Mouse (Mus musculus) heart, embryonic 15.5 days (tissue): Measurements from ENCODE around the gene Pla2g2d. TPM values are rescaled to one million over a fixed set of nuclear protein-coding genes. Genes with fewer than 3 reads are reported as not detected.
A peak's percentile ranks its signal among the peaks of the same experiment; 100 is the strongest.

Experiments
- ATAC-seq: fragments of 200-750 bp; cut with Nextera tagmentation; replicated peaks from 2 replicates; pipeline ENCODE4 v1.8.0; 2017; ENCODE audit warnings: low read depth, moderate TSS enrichment; ENCODE audit not compliant: insufficient number of reproducible peaks, insufficient read depth, low FRiP score
- H3K27ac ChIP-seq: fragments of 300-500 bp; sonication (generic); 2 replicates; pipeline ENCODE4 v1.5.1; 2015; ENCODE audit warnings: mild to moderate bottlenecking, inconsistent platforms
- H3K27me3 ChIP-seq: fragments of 300-500 bp; sonication (generic); 2 replicates; pipeline ENCODE4 v1.6.1; 2015; ENCODE audit warnings: inconsistent platforms
- H3K36me3 ChIP-seq: fragments of 300-500 bp; sonication (generic); 2 replicates; pipeline ENCODE4 v1.6.1; 2015; ENCODE audit warnings: mild to moderate bottlenecking, inconsistent platforms
- H3K4me1 ChIP-seq: fragments of 300-500 bp; sonication (generic); replicated peaks from 2 replicates; pipeline ENCODE4 v1.6.1; 2015; ENCODE audit warnings: inconsistent platforms
- H3K4me2 ChIP-seq: fragments of 300-500 bp; sonication (generic); 2 replicates; pipeline ENCODE4 v1.6.1; 2015; ENCODE audit warnings: inconsistent platforms, mild to moderate bottlenecking, moderate library complexity
- H3K4me3 ChIP-seq: fragments of 300-500 bp; sonication (generic); 2 replicates; pipeline ENCODE4 v1.5.1; 2015; ENCODE audit warnings: mild to moderate bottlenecking, inconsistent platforms
- H3K9ac ChIP-seq: fragments of 300-500 bp; sonication (generic); 2 replicates; pipeline ENCODE4 v1.6.1; 2015; ENCODE audit warnings: mild to moderate bottlenecking, inconsistent platforms
- H3K9me3 ChIP-seq: fragments of 300-500 bp; sonication (generic); replicated peaks from 2 replicates; pipeline ENCODE4 v1.6.1; 2016; ENCODE audit warnings: inconsistent platforms
- WGBS: fragments of 180-500 bp; shearing (Covaris S2); methylation state at CpG from one replicate; pipeline ENCODE4 v1.1.7; 2015; ENCODE audit warnings: mixed read lengths; 5-methylcytosine and 5-hydroxymethylcytosine counted together
- polyA plus RNA-seq: library from polyadenylated mRNA; unstranded; fragments of >200 nt; fragmentation: Nextera tagmentation; extraction: Ambion mirVana; gene quantifications from 2 replicates; pipeline ENCODE4 v1.2.1, GENCODE M21; 2015

The Pla2g2d gene
- polyA plus RNA-seq, 1 experiment from 2014 or later: not detected

DNA sequence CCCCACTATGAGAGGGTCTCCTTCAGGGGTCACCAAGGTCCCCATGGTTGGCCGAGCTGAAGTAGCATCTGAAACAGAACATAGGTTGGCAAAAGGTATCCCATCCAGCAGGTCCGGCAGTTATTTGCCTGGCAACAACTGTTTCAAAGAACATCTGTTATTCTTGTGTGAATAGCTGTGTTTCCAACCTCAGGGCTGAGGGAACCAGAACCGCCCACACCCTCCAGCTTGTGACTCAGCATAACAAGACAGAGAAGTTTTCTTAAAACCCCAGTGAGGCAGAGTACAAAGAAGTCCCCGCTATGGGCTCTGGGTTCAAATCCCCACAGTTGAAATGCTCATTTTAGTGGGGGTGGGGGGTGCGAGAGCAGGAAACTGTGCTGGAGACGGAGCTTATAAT is 6.6 kb downstream of the Pla2g2d start:
- H3K27me3 ChIP-seq: peaks cover 53% of the 10 kb centered on the region

DNA sequence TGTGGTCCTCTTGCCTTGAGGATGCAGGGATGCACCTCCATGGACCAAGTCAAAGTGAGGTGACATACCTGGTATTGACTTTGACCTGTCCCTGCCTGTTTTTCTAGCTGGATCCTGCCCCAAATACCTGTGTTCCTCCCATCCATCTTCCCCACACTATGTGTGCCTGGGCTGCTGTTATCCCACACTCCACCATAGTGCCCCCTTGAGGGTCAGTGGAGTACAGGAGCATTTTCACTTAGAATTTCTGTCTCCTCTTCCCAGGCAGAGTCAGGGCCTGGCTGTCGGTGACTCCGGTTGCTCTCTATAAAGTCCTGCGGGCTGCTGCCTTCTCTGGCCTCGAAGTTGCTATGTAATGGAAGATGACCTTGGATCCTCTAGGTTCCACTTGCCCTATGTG is 10.2 kb downstream of the Pla2g2d start:
- Histone ChIP-seq H3K9ac (no peak overlapping the region), H3K27me3 (peaks cover 42% of the 10 kb centered on the region), H3K27ac (no peak overlapping the region), H3K4me3 (no peak overlapping the region), H3K4me2 (no peak overlapping the region), H3K4me1 (0 out of 2 replicates have a peak, but pooled peaks cover 2% of the 10 kb centered on the region), H3K36me3 (no peaks in the 10 kb centered on the region), H3K9me3 (no peaks in the 10 kb centered on the region)
- 52% methylated on average over 4 of the region's 4 CpGs for WGBS
- ATAC-seq: no peak

More for the DNA sequence above, 6.6 kb downstream of the Pla2g2d start:
- no peak overlapping the region for H3K27ac ChIP-seq
- H3K9me3 ChIP-seq: no peaks in the 10 kb centered on the region
- 0 out of 2 replicates have a peak, but pooled peaks cover 2% of the 10 kb centered on the region for H3K4me1 ChIP-seq
- H3K4me2 ChIP-seq: no peak overlapping the region
- no peak overlapping the region for H3K4me3 ChIP-seq
- no peak for ATAC-seq
- no peaks in the 10 kb centered on the region for H3K36me3 ChIP-seq
- WGBS: 73% methylated on average over 6 of the region's 6 CpGs
- H3K9ac ChIP-seq: no peak overlapping the region

DNA sequence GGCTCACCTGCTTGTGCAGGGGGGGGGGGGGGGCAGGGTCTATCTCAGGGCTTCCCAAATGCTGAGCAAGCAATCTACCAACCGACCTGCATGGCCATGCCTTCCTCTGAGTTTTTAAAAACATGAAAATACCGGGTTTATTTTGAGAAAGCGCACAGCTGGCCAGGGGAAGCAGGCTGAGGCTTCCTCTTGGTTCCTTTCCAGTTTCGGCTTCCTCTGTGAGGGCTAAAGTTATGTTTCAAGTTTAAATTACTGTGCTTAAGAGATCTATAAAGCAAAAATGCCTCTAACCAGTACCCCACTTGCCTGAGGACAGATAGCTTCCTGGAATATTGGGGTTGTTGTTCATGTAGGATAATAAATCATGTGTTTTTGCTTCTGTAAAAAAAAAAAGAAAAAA is 10.6 kb downstream of the Pla2g2d start:
- WGBS: 48% methylated on average over 4 of the region's 4 CpGs
- no peak overlapping the region for H3K4me2 ChIP-seq
- no peak overlapping the region for H3K9ac ChIP-seq
- H3K4me3 ChIP-seq: no peak overlapping the region
- H3K36me3 ChIP-seq: no peaks in the 10 kb centered on the region
- ATAC-seq: no peak
- H3K4me1 ChIP-seq: 0 out of 2 replicates have a peak, but pooled peaks cover 2% of the 10 kb centered on the region
- H3K9me3 ChIP-seq: no peaks in the 10 kb centered on the region
- no peak overlapping the region for H3K27ac ChIP-seq
- peaks cover 45% of the 10 kb centered on the region for H3K27me3 ChIP-seq

DNA sequence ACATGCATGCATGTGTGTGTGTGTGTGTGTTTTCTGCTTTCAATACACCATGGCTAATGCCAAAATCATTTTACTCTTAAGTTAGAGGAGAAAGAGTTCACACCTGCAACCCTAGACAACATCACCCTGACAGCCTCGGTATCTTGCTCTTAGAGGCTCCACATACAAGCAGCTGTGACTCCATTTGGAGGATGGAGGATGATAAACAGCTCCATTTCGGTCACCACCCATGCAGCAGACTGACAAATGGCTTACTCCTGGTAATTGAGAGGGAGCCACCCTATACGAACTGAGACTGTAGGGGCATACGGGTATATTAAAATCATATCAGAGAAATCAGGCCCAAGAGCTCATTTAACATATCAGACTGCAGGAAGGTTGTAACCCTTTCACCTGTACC is 12.8 kb downstream of the Pla2g2d start:
- no peak overlapping the region for H3K4me2 ChIP-seq
- peaks cover 43% of the 10 kb centered on the region for H3K27me3 ChIP-seq
- H3K9me3 ChIP-seq: no peaks in the 10 kb centered on the region
- H3K9ac ChIP-seq: no peak overlapping the region
- no peak overlapping the region for H3K27ac ChIP-seq
- 70% methylated on average over 4 of the region's 4 CpGs for WGBS
- ATAC-seq: no peak
- H3K4me3 ChIP-seq: no peak overlapping the region
- H3K36me3 ChIP-seq: no peaks in the 10 kb centered on the region
- H3K4me1 ChIP-seq: 0 out of 2 replicates have a peak, but pooled peaks cover 2% of the 10 kb centered on the region

DNA sequence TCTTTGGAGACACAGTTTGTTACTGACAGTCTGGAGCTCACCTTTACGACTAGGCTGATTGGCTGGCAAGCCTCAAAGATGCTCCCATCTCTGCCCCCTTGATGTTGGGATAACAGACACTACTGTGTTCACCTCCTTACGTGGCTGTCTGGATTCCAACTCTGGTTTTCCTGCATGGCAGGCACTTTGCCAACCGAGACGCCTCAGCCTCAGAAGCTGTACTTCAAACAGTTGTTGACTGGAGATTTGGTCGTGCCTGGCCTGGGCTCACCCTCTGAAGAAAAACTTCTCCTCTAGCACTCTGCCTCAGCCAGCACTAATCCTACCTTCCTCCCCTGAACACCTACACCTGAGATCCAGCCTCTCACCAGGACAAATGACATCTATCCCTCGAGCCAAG is 15.9 kb downstream of the Pla2g2d start:
- ATAC-seq: no peak
- Histone ChIP-seq H3K9ac (no peak overlapping the region), H3K4me1 (0 out of 2 replicates have a peak, but pooled peaks cover under 1% of the 10 kb centered on the region), H3K27me3 (peaks cover 36% of the 10 kb centered on the region), H3K9me3 (no peaks in the 10 kb centered on the region), H3K4me3 (no peak overlapping the region), H3K4me2 (no peak overlapping the region), H3K27ac (no peak overlapping the region), H3K36me3 (no peaks in the 10 kb centered on the region)
- WGBS: 46% methylated on average over 6 of the region's 6 CpGs

DNA sequence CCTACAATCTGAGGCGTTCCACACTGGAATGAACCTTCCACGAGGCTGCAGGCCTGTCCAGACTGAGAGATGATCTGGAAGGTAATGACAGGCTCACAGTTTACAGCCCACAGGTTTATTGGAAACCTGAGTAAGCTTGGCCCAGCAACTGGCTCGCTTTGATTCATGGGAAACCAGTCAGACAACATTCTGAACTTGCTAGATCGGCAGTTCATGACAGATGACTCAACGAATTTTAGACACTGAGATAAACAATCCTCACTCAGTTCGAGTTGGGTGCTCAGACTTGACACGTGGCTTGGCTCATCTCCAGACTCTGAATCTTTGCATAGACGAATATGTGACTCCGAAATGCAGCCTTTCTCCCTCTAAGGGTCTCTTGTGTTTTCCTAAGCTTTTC is 17.1 kb downstream of the Pla2g2d start:
- no peak for ATAC-seq
- H3K27ac ChIP-seq: no peak overlapping the region
- no peak overlapping the region for H3K9ac ChIP-seq
- no peaks in the 10 kb centered on the region for H3K36me3 ChIP-seq
- H3K27me3 ChIP-seq: peaks cover 29% of the 10 kb centered on the region
- H3K4me2 ChIP-seq: no peak overlapping the region
- H3K9me3 ChIP-seq: no peaks in the 10 kb centered on the region
- H3K4me1 ChIP-seq: 0 out of 2 replicates have a peak, but pooled peaks cover 2% of the 10 kb centered on the region
- WGBS: 35% methylated on average over 9 of the region's 9 CpGs
- H3K4me3 ChIP-seq: no peak overlapping the region

DNA sequence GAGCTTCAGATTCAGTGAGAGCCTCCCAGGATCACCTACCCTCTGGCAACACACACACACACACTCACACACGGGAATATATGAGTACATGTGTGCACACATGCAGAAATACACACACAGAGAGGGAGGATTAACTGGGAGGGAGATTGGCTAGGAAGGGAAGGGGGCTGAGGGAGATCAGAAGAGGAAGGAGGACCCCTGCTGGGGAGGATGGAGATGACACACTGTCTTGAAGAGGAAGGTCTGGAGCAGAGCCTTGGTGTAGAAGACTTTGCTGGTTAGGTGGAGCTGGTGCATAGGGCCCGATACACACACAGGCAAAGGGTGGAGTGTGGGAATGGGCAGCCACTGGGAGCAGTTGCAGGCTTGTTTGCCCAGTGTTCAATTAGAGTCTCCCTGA is 17.7 kb downstream of the Pla2g2d start:
- no peaks in the 10 kb centered on the region for H3K9me3 ChIP-seq
- no peak overlapping the region for H3K27ac ChIP-seq

DNA sequence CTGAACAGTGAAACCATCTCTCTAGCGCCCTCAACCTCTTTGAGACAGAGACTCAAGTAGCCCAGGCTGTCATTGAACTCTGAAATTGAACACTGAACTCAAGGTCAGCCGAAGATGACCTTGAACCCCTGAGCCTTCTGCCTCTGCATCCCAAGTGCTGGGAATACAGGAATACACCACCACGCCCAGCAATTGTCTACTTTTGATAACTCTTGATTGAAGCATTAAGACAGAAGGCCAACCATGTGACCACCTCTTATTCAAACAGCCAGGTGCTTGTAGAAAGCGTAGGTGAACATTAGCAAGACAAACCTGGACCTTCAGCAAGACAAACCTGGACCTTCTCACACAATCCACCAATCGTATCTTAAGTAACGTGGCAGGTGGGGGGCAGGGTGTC is 18.8 kb downstream of the Pla2g2d start:
- no peak overlapping the region for H3K4me3 ChIP-seq
- no peak overlapping the region for H3K27ac ChIP-seq
- H3K9me3 ChIP-seq: no peaks in the 10 kb centered on the region
- H3K4me2 ChIP-seq: no peak overlapping the region
- 0 out of 2 replicates have a peak, but pooled peaks cover 2% of the 10 kb centered on the region for H3K4me1 ChIP-seq
- no peaks in the 10 kb centered on the region for H3K36me3 ChIP-seq
- no peak for ATAC-seq
- WGBS: 83% methylated on average over 6 of the region's 6 CpGs
- peaks cover 21% of the 10 kb centered on the region for H3K27me3 ChIP-seq
- H3K9ac ChIP-seq: no peak overlapping the region

More for the DNA sequence above, 17.7 kb downstream of the Pla2g2d start:
- Histone ChIP-seq H3K36me3 (no peaks in the 10 kb centered on the region), H3K9ac (no peak overlapping the region), H3K4me2 (no peak overlapping the region), H3K4me3 (no peak overlapping the region), H3K27me3 (peaks cover 23% of the 10 kb centered on the region), H3K4me1 (0 out of 2 replicates have a peak, but pooled peaks cover 2% of the 10 kb centered on the region)
- ATAC-seq: no peak
- 46% methylated on average over 2 of the region's 2 CpGs for WGBS

DNA sequence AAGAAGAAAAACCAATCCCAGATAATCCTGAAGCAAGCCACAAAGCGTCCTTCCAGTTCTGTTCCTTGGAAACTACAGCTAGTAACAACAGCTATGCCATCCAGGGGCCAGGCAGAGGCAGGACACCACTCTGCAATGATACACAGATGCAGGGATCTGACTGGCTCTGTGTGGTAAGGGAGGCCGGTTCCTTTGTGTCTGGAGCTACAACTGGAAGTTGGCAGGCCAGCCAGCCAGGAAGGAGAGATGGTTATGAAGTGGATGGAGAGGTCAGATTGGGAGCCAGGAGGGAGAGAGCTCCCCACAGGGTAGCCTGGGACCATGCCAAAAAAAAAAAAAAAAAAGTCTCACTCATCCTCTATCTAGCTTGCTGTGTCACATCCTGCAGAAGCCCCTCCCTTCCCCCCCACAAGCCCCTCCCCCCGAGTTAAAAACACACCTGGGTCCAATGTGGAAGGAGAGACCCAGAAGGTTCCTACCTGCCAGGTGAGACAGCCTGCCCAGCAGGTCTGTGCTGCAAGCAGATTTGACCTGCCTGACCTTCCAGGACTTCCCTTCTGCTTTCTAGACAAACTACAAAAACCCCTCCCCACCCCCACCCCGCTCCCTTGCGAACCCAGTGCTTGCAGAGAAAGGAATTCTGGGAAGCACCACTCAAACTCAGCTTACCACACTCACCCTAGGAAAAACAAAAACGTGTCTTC is 21.1 kb downstream of the Pla2g2d start:
- H3K9me3 ChIP-seq: no peaks in the 10 kb centered on the region
- no peak overlapping the region for H3K27ac ChIP-seq
- peaks cover 11% of the 10 kb centered on the region for H3K4me1 ChIP-seq
- H3K27me3 ChIP-seq: peaks cover 12% of the 10 kb centered on the region
- no peak overlapping the region for H3K4me3 ChIP-seq
- no peak for ATAC-seq
- H3K36me3 ChIP-seq: no peaks in the 10 kb centered on the region
- 36% methylated on average over 6 of the region's 6 CpGs for WGBS
- no peak overlapping the region for H3K4me2 ChIP-seq
- H3K9ac ChIP-seq: no peak overlapping the region

DNA sequence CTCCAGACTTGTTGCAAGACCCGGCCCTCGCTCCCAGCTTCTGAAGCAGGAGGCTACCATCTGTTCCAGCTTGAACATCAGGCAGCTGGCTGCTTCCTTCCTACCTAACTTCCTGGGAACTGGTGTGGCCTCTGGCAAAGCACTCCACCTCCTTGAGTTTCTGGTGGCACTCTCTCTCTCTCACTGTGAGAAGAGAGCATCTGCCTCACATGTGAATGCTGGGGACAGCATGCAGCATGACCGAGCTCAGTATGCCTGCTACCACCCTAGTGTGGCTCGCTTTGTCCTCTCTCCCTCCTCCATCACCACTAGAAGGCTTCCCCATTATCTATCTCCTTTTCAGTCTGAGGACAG is 21.7 kb downstream of the Pla2g2d start:
- H3K9ac ChIP-seq: no peak overlapping the region
- no peak overlapping the region for H3K4me3 ChIP-seq
- no peak overlapping the region for H3K27ac ChIP-seq
- H3K4me1 ChIP-seq: peaks cover 11% of the 10 kb centered on the region
- ATAC-seq: no peak
- no peaks in the 10 kb centered on the region for H3K9me3 ChIP-seq
- no peak overlapping the region for H3K4me2 ChIP-seq
- peaks cover 12% of the 10 kb centered on the region for H3K27me3 ChIP-seq
- H3K36me3 ChIP-seq: no peaks in the 10 kb centered on the region
- WGBS: 68% methylated on average over 4 of the region's 4 CpGs

DNA sequence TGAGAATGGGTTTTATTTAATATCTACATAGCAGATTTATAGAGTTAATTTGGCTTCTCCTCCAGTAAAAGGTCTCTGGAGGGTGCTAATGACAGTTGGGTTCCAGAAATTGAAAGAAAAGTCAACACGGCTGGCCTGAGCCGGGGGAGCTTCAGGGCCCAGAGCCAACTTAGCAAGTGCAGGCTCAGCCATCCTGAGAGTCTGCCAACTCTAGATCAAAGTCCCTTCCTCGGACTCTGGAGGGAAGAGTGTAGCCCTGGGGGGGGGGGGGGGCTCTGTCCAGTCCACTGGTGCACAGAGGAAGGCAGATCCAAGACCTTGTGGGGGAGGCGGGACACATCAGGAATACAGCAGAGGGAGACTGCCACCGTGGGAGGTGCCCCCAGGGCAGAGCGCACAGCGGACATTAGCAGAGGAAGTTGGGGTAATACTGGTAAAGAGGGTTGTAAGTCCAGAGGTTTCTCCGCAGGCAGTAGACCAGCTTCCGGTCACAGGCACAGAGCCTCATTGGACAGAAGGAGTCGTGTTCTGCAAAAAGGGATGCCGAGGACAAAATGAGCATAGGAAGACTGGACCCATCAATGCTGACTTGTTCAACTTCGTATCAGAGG is 24.7 kb downstream of the Pla2g2d start:
- Histone ChIP-seq H3K4me3 (no peak overlapping the region), H3K9me3 (no peaks in the 10 kb centered on the region), H3K4me2 (peak overlapping the region; percentile 23), H3K27me3 (peaks cover 16% of the 10 kb centered on the region), H3K4me1 (peaks cover 11% of the 10 kb centered on the region), H3K27ac (no peak overlapping the region), H3K36me3 (no peaks in the 10 kb centered on the region), H3K9ac (no peak overlapping the region)
- ATAC-seq: no peak
- 57% methylated on average over 12 of the region's 12 CpGs for WGBS

DNA sequence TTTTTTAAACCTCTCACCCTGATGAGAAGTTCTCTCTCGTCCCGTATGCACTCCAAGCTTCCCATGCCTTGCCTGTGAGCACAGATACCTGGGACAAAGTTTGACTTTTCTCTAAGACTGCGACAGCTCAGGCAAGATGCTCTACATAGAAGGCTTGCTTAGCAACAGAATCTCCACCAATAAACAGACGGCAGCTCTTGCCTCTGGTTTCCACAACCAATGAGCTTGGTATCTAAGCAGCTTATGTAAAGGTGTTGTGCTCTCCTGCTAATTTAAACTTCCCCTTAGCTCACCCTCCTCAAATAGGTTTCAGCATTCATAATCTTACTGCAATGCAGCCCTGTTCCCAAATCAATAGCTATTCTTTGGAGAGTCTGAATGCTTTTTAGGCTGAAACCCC is 26.1 kb downstream of the Pla2g2d start:
- Histone ChIP-seq H3K27me3 (peaks cover 21% of the 10 kb centered on the region), H3K4me3 (no peak overlapping the region), H3K9ac (no peak overlapping the region), H3K4me1 (peaks cover 9% of the 10 kb centered on the region), H3K4me2 (no peak overlapping the region), H3K36me3 (no peaks in the 10 kb centered on the region), H3K9me3 (no peaks in the 10 kb centered on the region), H3K27ac (no peak overlapping the region)
- no peak for ATAC-seq
- WGBS: 75% methylated on average over 4 of the region's 4 CpGs
